Mouse (Mus musculus) activated CD4-positive, CD25-positive, alpha-beta regulatory T cell, adult 4 months (primary cell): Measurements from ENCODE around the gene Efcab2. TPM values are rescaled to one million over a fixed set of nuclear protein-coding genes. Genes with fewer than 3 reads are reported as not detected.

Experiments used
- ATAC-seq: one replicate; pipeline ENCODE4 v1.8.0; 2017
- polyA plus RNA-seq, 2 experiments: library from polyadenylated mRNA; unstranded; fragments of 100-300 nt; shearing (Covaris generic); gene quantifications; one replicate each; pipeline ENCODE4 v1.2.1; 2017

Gene Efcab2
- polyA plus RNA-seq, 2 experiments from 2014 or later: 3.6 to 5.4 TPM

GRCm38 (mm10) chr1:178485868-178486220 lies 80.0 kb downstream of the Efcab2 start:
- ATAC-seq: no peak

- no peak for ATAC-seq
Observed at GRCm38 (mm10) chr1:178486828-178487227, 80.9 kb downstream of the Efcab2 start.

- ATAC-seq: no peak
Observed at GRCm38 (mm10) chr1:178489127-178489526, 83.2 kb downstream of the Efcab2 start.

GRCm38 (mm10) chr1:178491733-178492132 lies 85.8 kb downstream of the Efcab2 start:
- ATAC-seq: no peak

- no peak for ATAC-seq
Observed at GRCm38 (mm10) chr1:178492493-178492892, 86.6 kb downstream of the Efcab2 start.

GRCm38 (mm10) chr1:178496186-178496585 lies 90.3 kb downstream of the Efcab2 start:
- ATAC-seq: no peak

- ATAC-seq: no peak
Observed at GRCm38 (mm10) chr1:178496841-178497240, 91.0 kb downstream of the Efcab2 start.

- no peak for ATAC-seq
Observed at GRCm38 (mm10) chr1:178506938-178507337, 101.1 kb downstream of the Efcab2 start.

- no peak for ATAC-seq
Observed at GRCm38 (mm10) chr1:178512323-178513031, 106.6 kb downstream of the Efcab2 start.

GRCm38 (mm10) chr1:178513954-178514353 lies 108.1 kb downstream of the Efcab2 start:
- ATAC-seq: no peak

- ATAC-seq: no peak
Observed at GRCm38 (mm10) chr1:178515839-178516238, 110.0 kb downstream of the Efcab2 start.

GRCm38 (mm10) chr1:178522389-178522788 lies 116.5 kb downstream of the Efcab2 start:
- no peak for ATAC-seq

GRCm38 (mm10) chr1:178523152-178523551 lies 117.3 kb downstream of the Efcab2 start:
- no peak for ATAC-seq

- ATAC-seq: peak; percentile 55
Observed at GRCm38 (mm10) chr1:178527185-178527546, 121.3 kb downstream of the Efcab2 start.

GRCm38 (mm10) chr1:178527547-178528361 lies 121.9 kb downstream of the Efcab2 start:
- peak; percentile 42 for ATAC-seq

GRCm38 (mm10) chr1:178528431-178529351 lies 122.8 kb downstream of the Efcab2 start, which contains the start of gene Kif26b:
Kif26b (plus strand) TSS chr1:178529125.
- ATAC-seq: no peak

GRCm38 (mm10) chr1:178529512-178530300 lies 123.8 kb downstream of the Efcab2 start:
- ATAC-seq: no peak

GRCm38 (mm10) chr1:178530301-178531078 lies 124.6 kb downstream of the Efcab2 start:
- peak; percentile 48 for ATAC-seq
